Mouse (Mus musculus): ENCODE measurements at regions not wholly inside any gene's neighbourhood (a gene's known extent, or its start where the extent isn't known, plus 50 kb on each side); places are given as distances from the start of the nearest gene placed in this dataset.

GRCm38 (mm10) chr5:118434718-118435555, 125.5 kb upstream of the Med13l start:
- TF ChIP-seq MYOD1 (IDR thresholded peaks at IDR 0.05; ENCODE audit: control insufficient read depth, insufficient read length, low read depth) (no peak), MAX (IDR thresholded peaks at IDR 0.05) (no peak), FOSL1 (IDR thresholded peaks at IDR 0.05; ENCODE audit: insufficient read depth, low read length, poor library complexity, severe bottlenecking) (no peak), CEBPB (IDR thresholded peaks at IDR 0.05; ENCODE audit: low read depth) (no peak), USF1 (IDR thresholded peaks at IDR 0.05; ENCODE audit: low read depth) (no peak), MYOG (IDR thresholded peaks at IDR 0.05; ENCODE audit: control insufficient read depth, extremely low read depth, insufficient read length) (no peak), CTCF (IDR thresholded peaks at IDR 0.05; ENCODE audit: control insufficient read depth, insufficient read depth, insufficient read length) (no peak)
- H3ac ChIP-seq (ENCODE audit: control insufficient read depth, insufficient read length, low read depth), result no peak overlapping the region
- no peaks in the 10 kb centered on the region for H3K36me3 ChIP-seq (ENCODE audit: control insufficient read depth, insufficient read depth)
- H3K79me3 ChIP-seq (ENCODE audit: low read depth), result no peaks in the 10 kb centered on the region
- no peak overlapping the region for H3K4me3 ChIP-seq (ENCODE audit: insufficient read depth, poor library complexity, severe bottlenecking)
- H3K79me2 ChIP-seq (ENCODE audit: control insufficient read depth, insufficient read depth), result no peaks in the 10 kb centered on the region
- H3K27me3 ChIP-seq (ENCODE audit: control insufficient read depth, insufficient read depth, insufficient read length), result no peaks in the 10 kb centered on the region

GRCm38 (mm10) chr5:118435556-118435950, 124.9 kb upstream of the Med13l start:
- Histone ChIP-seq H3K27me3 (ENCODE audit: control insufficient read depth, insufficient read depth, insufficient read length) (no peaks in the 10 kb centered on the region), H3ac (ENCODE audit: control insufficient read depth, insufficient read length, low read depth) (no peak overlapping the region), H3K36me3 (ENCODE audit: control insufficient read depth, insufficient read depth) (no peaks in the 10 kb centered on the region), H3K79me3 (ENCODE audit: low read depth) (no peaks in the 10 kb centered on the region), H3K4me3 (ENCODE audit: insufficient read depth, poor library complexity, severe bottlenecking) (no peak overlapping the region), H3K79me2 (ENCODE audit: control insufficient read depth, insufficient read depth) (no peaks in the 10 kb centered on the region)
- TF ChIP-seq USF1 (IDR thresholded peaks at IDR 0.05; ENCODE audit: low read depth), result no peak
- no peak for TF ChIP-seq CTCF (IDR thresholded peaks at IDR 0.05; ENCODE audit: control insufficient read depth, insufficient read depth, insufficient read length)
- TF ChIP-seq MYOD1 (IDR thresholded peaks at IDR 0.05; ENCODE audit: control insufficient read depth, insufficient read length, low read depth), result no peak
- no peak for TF ChIP-seq FOSL1 (IDR thresholded peaks at IDR 0.05; ENCODE audit: insufficient read depth, low read length, poor library complexity, severe bottlenecking)
- TF ChIP-seq MAX (IDR thresholded peaks at IDR 0.05), result no peak
- no peak for TF ChIP-seq MYOG (IDR thresholded peaks at IDR 0.05; ENCODE audit: control insufficient read depth, extremely low read depth, insufficient read length)
- no peak for TF ChIP-seq CEBPB (IDR thresholded peaks at IDR 0.05; ENCODE audit: low read depth)

- no peaks in the 10 kb centered on the region for H3K27me3 ChIP-seq (ENCODE audit: control insufficient read depth, insufficient read depth, insufficient read length)
- no peaks in the 10 kb centered on the region for H3K36me3 ChIP-seq (ENCODE audit: control insufficient read depth, insufficient read depth)
- no peaks in the 10 kb centered on the region for H3K79me2 ChIP-seq (ENCODE audit: control insufficient read depth, insufficient read depth)
- H3K79me3 ChIP-seq (ENCODE audit: low read depth), result no peaks in the 10 kb centered on the region
- H3K4me3 ChIP-seq (ENCODE audit: insufficient read depth, poor library complexity, severe bottlenecking), result no peak overlapping the region
- TF ChIP-seq MAX (IDR thresholded peaks at IDR 0.05), result no peak
- no peak for TF ChIP-seq MYOG (IDR thresholded peaks at IDR 0.05; ENCODE audit: control insufficient read depth, extremely low read depth, insufficient read length)
- no peak for TF ChIP-seq MYOD1 (IDR thresholded peaks at IDR 0.05; ENCODE audit: control insufficient read depth, insufficient read length, low read depth)
- no peak for TF ChIP-seq USF1 (IDR thresholded peaks at IDR 0.05; ENCODE audit: low read depth)
- TF ChIP-seq CTCF (IDR thresholded peaks at IDR 0.05; ENCODE audit: control insufficient read depth, insufficient read depth, insufficient read length), result no peak
- TF ChIP-seq CEBPB (IDR thresholded peaks at IDR 0.05; ENCODE audit: low read depth), result no peak
- H3ac ChIP-seq (ENCODE audit: control insufficient read depth, insufficient read length, low read depth), result no peak overlapping the region
Measured at GRCm38 (mm10) chr5:118436035-118436434, 124.4 kb upstream of the Med13l start.

GRCm38 (mm10) chr5:118436474-118437306, 123.8 kb upstream of the Med13l start:
- no peaks in the 10 kb centered on the region for H3K79me3 ChIP-seq (ENCODE audit: low read depth)
- H3K79me2 ChIP-seq (ENCODE audit: control insufficient read depth, insufficient read depth), result no peaks in the 10 kb centered on the region
- H3ac ChIP-seq (ENCODE audit: control insufficient read depth, insufficient read length, low read depth), result no peak overlapping the region
- no peaks in the 10 kb centered on the region for H3K27me3 ChIP-seq (ENCODE audit: control insufficient read depth, insufficient read depth, insufficient read length)
- TF ChIP-seq CEBPB (IDR thresholded peaks at IDR 0.05; ENCODE audit: low read depth) (no peak), MYOG (IDR thresholded peaks at IDR 0.05; ENCODE audit: control insufficient read depth, extremely low read depth, insufficient read length) (no peak), CTCF (IDR thresholded peaks at IDR 0.05; ENCODE audit: control insufficient read depth, insufficient read depth, insufficient read length) (no peak), MAX (IDR thresholded peaks at IDR 0.05) (no peak), USF1 (IDR thresholded peaks at IDR 0.05; ENCODE audit: low read depth) (no peak), MYOD1 (IDR thresholded peaks at IDR 0.05; ENCODE audit: control insufficient read depth, insufficient read length, low read depth) (no peak), FOSL1 (IDR thresholded peaks at IDR 0.05; ENCODE audit: insufficient read depth, low read length, poor library complexity, severe bottlenecking) (no peak)
- H3K4me3 ChIP-seq (ENCODE audit: insufficient read depth, poor library complexity, severe bottlenecking), result no peak overlapping the region
- H3K36me3 ChIP-seq (ENCODE audit: control insufficient read depth, insufficient read depth), result no peaks in the 10 kb centered on the region

GRCm38 (mm10) chr5:118437307-118437610, 123.2 kb upstream of the Med13l start:
- Histone ChIP-seq H3K4me3 (ENCODE audit: insufficient read depth, poor library complexity, severe bottlenecking) (no peak overlapping the region), H3K27me3 (ENCODE audit: control insufficient read depth, insufficient read depth, insufficient read length) (no peaks in the 10 kb centered on the region), H3K36me3 (ENCODE audit: control insufficient read depth, insufficient read depth) (no peaks in the 10 kb centered on the region), H3ac (ENCODE audit: control insufficient read depth, insufficient read length, low read depth) (no peak overlapping the region), H3K79me3 (ENCODE audit: low read depth) (no peaks in the 10 kb centered on the region), H3K79me2 (ENCODE audit: control insufficient read depth, insufficient read depth) (no peaks in the 10 kb centered on the region)
- TF ChIP-seq MAX (IDR thresholded peaks at IDR 0.05), result no peak
- no peak for TF ChIP-seq FOSL1 (IDR thresholded peaks at IDR 0.05; ENCODE audit: insufficient read depth, low read length, poor library complexity, severe bottlenecking)
- TF ChIP-seq USF1 (IDR thresholded peaks at IDR 0.05; ENCODE audit: low read depth), result no peak
- no peak for TF ChIP-seq MYOD1 (IDR thresholded peaks at IDR 0.05; ENCODE audit: control insufficient read depth, insufficient read length, low read depth)
- TF ChIP-seq MYOG (IDR thresholded peaks at IDR 0.05; ENCODE audit: control insufficient read depth, extremely low read depth, insufficient read length), result no peak
- no peak for TF ChIP-seq CTCF (IDR thresholded peaks at IDR 0.05; ENCODE audit: control insufficient read depth, insufficient read depth, insufficient read length)
- TF ChIP-seq CEBPB (IDR thresholded peaks at IDR 0.05; ENCODE audit: low read depth), result no peak

Data from C2C12 (cell line).